Mouse (Mus musculus): ENCODE measurements around the gene Acta2. TPM values are rescaled to one million over a fixed set of nuclear protein-coding genes. Genes with fewer than 3 reads are reported as not detected.

Acta2 gene
- 509 and 3,738 TPM in 2 replicates for polyA plus RNA-seq (2012; rRNA removed; ENCODE audit: low replicate concordance)

GRCm38 (mm10) chr19:34254880-34255681 is at the start of gene Acta2:
Gene Acta2 (minus strand): TSS chr19:34255590.

GRCm38 (mm10) chr19:34289948-34290789 is 34.8 kb upstream of the Acta2 start, which contains the start of gene Fas:
Gene Fas (plus strand): TSS chr19:34290666.

GRCm38 (mm10) chr19:34192008-34192963 is 63.1 kb downstream of the Acta2 start, which contains the start of gene Stambpl1:
Gene Stambpl1 (plus strand): TSS chr19:34192229.

Other genes with a start within 250 kb of the Acta2 start
- gene Lipk, start 247.3 kb downstream of the Acta2 start, polyA plus RNA-seq (2012; rRNA removed; ENCODE audit: low replicate concordance): 0.12 TPM in 1 of 2 replicates, not detected in the other
- not detected in 2 replicates for gene Lipn, start 188.2 kb downstream of the Acta2 start, polyA plus RNA-seq (2012; rRNA removed; ENCODE audit: low replicate concordance)
- not detected in 2 replicates for gene Lipm, start 154.7 kb downstream of the Acta2 start, polyA plus RNA-seq (2012; rRNA removed; ENCODE audit: low replicate concordance)
- 0.12 TPM in 1 of 2 replicates, not detected in the other for gene Ankrd22, start 89.5 kb downstream of the Acta2 start, polyA plus RNA-seq (2012; rRNA removed; ENCODE audit: low replicate concordance)
- 10.6 and 14.7 TPM in 2 replicates for gene Stambpl1, start 63.4 kb downstream of the Acta2 start, polyA plus RNA-seq (2012; rRNA removed; ENCODE audit: low replicate concordance)
- 3.8 and 12.5 TPM in 2 replicates for gene Fas, start 35.1 kb upstream of the Acta2 start, polyA plus RNA-seq (2012; rRNA removed; ENCODE audit: low replicate concordance)
- gene Ch25h, start 219.6 kb upstream of the Acta2 start, polyA plus RNA-seq (2012; rRNA removed; ENCODE audit: low replicate concordance): 2.9 and 10.4 TPM in 2 replicates